Comparison of ENCODE assay signal across 8 mouse cellular contexts in the genomic region with DNA sequence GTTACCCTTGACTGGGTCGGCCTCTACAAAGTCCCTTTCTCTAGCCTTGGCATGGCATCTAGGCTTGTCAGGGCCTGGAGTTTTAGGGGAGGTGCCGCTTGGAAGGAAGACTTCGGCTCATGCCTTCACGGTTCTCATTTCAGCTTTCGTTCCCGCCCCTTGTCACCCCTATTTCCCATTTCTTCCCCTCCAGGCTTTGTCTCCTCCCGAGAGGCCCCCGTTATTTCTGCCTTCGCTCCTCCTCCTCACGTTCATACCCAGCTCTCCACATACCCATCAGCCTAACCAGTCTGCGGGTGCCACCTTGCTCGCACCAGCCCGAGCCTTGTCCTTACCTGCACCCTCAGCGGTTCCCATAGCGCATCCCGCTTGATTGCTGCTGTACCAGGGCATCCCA. TPM values are rescaled to one million over a fixed set of nuclear protein-coding genes. Genes with fewer than 3 reads are reported as not detected.
A peak's percentile ranks its signal among the peaks of the same experiment; 100 is the strongest.
DNase-seq lines count a peak whose midpoint lies in the region; ATAC-seq lines count a peak whose summit lies in the region.

No protein-coding gene starts in this region.

- peaks cover 5% of the 10 kb centered on the region; the same call in 1 of the 2 replicates for H3K4me1 ChIP-seq in neural tube, embryonic 11.5 days (ENCODE audit: control insufficient read depth, insufficient read depth, low read length)
- peaks cover 14% of the 10 kb centered on the region for H3K4me1 ChIP-seq in embryonic facial prominence, embryonic 15.5 days
- 0 out of 2 replicates have a peak, but pooled peaks cover 7% of the 10 kb centered on the region for H3K4me1 ChIP-seq in intestine, embryonic 15.5 days (replicated peaks)

- H3K4me2 ChIP-seq in neural tube, embryonic 11.5 days (ENCODE audit: low read depth): peak overlapping the region; percentile 90
- peak overlapping the region; percentile 87 for H3K4me2 ChIP-seq in embryonic facial prominence, embryonic 15.5 days (replicated peaks)
- peak overlapping the region; percentile 80 for H3K4me2 ChIP-seq in intestine, embryonic 15.5 days (replicated peaks)

- no peaks in the 10 kb centered on the region for H3K27me3 ChIP-seq in neural tube, embryonic 11.5 days (ENCODE audit: control insufficient read depth, insufficient read depth, low read length)
- H3K27me3 ChIP-seq in embryonic facial prominence, embryonic 15.5 days: 0 out of 2 replicates have a peak, but pooled peaks cover 3% of the 10 kb centered on the region
- no peaks in the 10 kb centered on the region for H3K27me3 ChIP-seq in intestine, embryonic 15.5 days (replicated peaks)

- no peaks in the 10 kb centered on the region for H3K36me3 ChIP-seq in neural tube, embryonic 11.5 days (ENCODE audit: control insufficient read depth, insufficient read depth, low read length)
- peaks cover 3% of the 10 kb centered on the region; the same call in 1 of the 2 replicates for H3K36me3 ChIP-seq in embryonic facial prominence, embryonic 15.5 days
- no peaks in the 10 kb centered on the region for H3K36me3 ChIP-seq in intestine, embryonic 15.5 days

- no peak for DNase-seq in neural tube, embryonic 11.5 days (ENCODE audit: low spot score)
- no peak for DNase-seq in neural tube, embryonic 10.5 days (ENCODE audit: extremely low spot score, low spot score)
- DNase-seq in thymus, postnatal 36 days: no peak
- DNase-seq in embryo, embryonic 10.5 days (ENCODE audit: low spot score): no peak
- DNase-seq in thymus, adult 18-20 months: no peak

- H3K27ac ChIP-seq in neural tube, embryonic 11.5 days (ENCODE audit: low read depth, low read length): peak overlapping the region; percentile 86
- peak overlapping the region; percentile 99 for H3K27ac ChIP-seq in embryonic facial prominence, embryonic 15.5 days (replicated peaks)
- peak overlapping the region; percentile 82 for H3K27ac ChIP-seq in intestine, embryonic 15.5 days

- peak; percentile 53 for ATAC-seq in neural tube, embryonic 11.5 days (ENCODE audit: insufficient read depth, low FRiP score, low TSS enrichment)
- ATAC-seq in embryonic facial prominence, embryonic 15.5 days (ENCODE audit: insufficient number of reproducible peaks, low FRiP score, low TSS enrichment, low read depth): peak; percentile 37; the same call in 1 of the 2 replicates
- ATAC-seq in intestine, embryonic 15.5 days: peak; percentile 64
- peak; percentile 47 for ATAC-seq in monocyte, adult 5-6 weeks (replicated peaks; ENCODE audit: insufficient number of reproducible peaks, low FRiP score, low TSS enrichment, poor library complexity, severe bottlenecking)

- WGBS in neural tube, embryonic 11.5 days: under 1% methylated on average over 16 of the region's 16 CpGs
- WGBS in embryonic facial prominence, embryonic 15.5 days: under 1% methylated on average over 16 of the region's 16 CpGs
- WGBS in intestine, embryonic 15.5 days: under 1% methylated on average over 16 of the region's 16 CpGs

- no peaks in the 10 kb centered on the region for H3K9me3 ChIP-seq in neural tube, embryonic 11.5 days (ENCODE audit: control insufficient read depth, low read length)
- H3K9me3 ChIP-seq in embryonic facial prominence, embryonic 15.5 days (replicated peaks): no peaks in the 10 kb centered on the region
- no peaks in the 10 kb centered on the region for H3K9me3 ChIP-seq in intestine, embryonic 15.5 days

- peak overlapping the region; percentile 88 for H3K4me3 ChIP-seq in neural tube, embryonic 11.5 days (ENCODE audit: low read depth, low read length)
- H3K4me3 ChIP-seq in embryonic facial prominence, embryonic 15.5 days (replicated peaks): peak overlapping the region; percentile 90
- H3K4me3 ChIP-seq in intestine, embryonic 15.5 days (replicated peaks): peak overlapping the region; percentile 66

- H3K9ac ChIP-seq in neural tube, embryonic 11.5 days (ENCODE audit: low read length): peak overlapping the region; percentile 75
- H3K9ac ChIP-seq in embryonic facial prominence, embryonic 15.5 days: peak overlapping the region; percentile 87
- H3K9ac ChIP-seq in intestine, embryonic 15.5 days: peak overlapping the region; percentile 74

RNA-seq across cellular contexts. Expression of a gene that starts 0.6 kb away (rescaled TPM):
- polyA plus RNA-seq in neural tube, embryonic 11.5 days (2014; fragmentation: Nextera tagmentation; extraction: Ambion mirVana): 81.1 and 83.3 TPM in 2 replicates
- polyA plus RNA-seq in embryonic facial prominence, embryonic 15.5 days (2015; fragmentation: Nextera tagmentation; extraction: Ambion mirVana): 83.9 and 99.6 TPM in 2 replicates
- polyA plus RNA-seq in intestine, embryonic 15.5 days (2015; fragmentation: Nextera tagmentation; extraction: Ambion mirVana): 82.5 and 84.9 TPM in 2 replicates
- total RNA-seq in monocyte, adult 5-6 weeks (2017): 97.2 to 110 TPM (median 108 TPM) in 3 replicates

RNA-seq across cellular contexts. Expression of a gene that starts 53.4 kb away (rescaled TPM):
- polyA plus RNA-seq in neural tube, embryonic 11.5 days (2014; fragmentation: Nextera tagmentation; extraction: Ambion mirVana): 1.8 and 2.0 TPM in 2 replicates
- polyA plus RNA-seq in embryonic facial prominence, embryonic 15.5 days (2015; fragmentation: Nextera tagmentation; extraction: Ambion mirVana): 10.2 and 11.8 TPM in 2 replicates
- 5.7 and 6.2 TPM in 2 replicates for polyA plus RNA-seq in intestine, embryonic 15.5 days (2015; fragmentation: Nextera tagmentation; extraction: Ambion mirVana)
- total RNA-seq in monocyte, adult 5-6 weeks (2017): 404 to 550 TPM (median 548 TPM) in 3 replicates
